Mouse (Mus musculus): ENCODE measurements at regions not wholly inside any gene's neighbourhood (a gene's known extent, or its start where the extent isn't known, plus 50 kb on each side); places are given as distances from the start of the nearest gene placed in this dataset.

DNA sequence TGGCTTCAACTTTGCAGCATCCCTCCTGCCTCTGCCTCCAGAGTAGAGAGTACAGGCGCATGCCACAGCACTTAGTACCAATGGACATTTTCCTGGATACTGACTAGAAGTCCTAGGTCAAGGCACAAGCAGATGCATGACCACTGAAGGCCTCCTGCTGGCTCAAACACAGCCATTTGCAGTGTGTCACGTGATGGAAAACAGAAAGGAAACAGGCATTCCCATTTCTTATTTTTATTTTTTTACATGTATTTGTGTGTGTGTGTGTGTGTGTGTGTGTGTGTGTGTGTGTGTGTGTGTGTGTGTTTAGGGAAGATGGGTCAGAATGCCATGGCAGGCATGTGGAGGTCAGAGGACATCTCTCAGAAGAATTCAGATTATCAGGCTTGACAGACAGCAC, 65.6 kb downstream of the Thap12 start:
- H3K36me3 ChIP-seq, result no peaks in the 10 kb centered on the region
- 90% methylated on average over 2 of the region's 2 CpGs for WGBS
- H3K27me3 ChIP-seq (ENCODE audit: insufficient read depth, poor library complexity, severe bottlenecking), result peaks cover 12% of the 10 kb centered on the region
- DNase-seq (ENCODE audit: low spot score), result no peak
- no peak overlapping the region for H3K4me3 ChIP-seq
- H3K27ac ChIP-seq, result no peak overlapping the region
- peaks cover 37% of the 10 kb centered on the region for H3K4me1 ChIP-seq
- no peaks in the 10 kb centered on the region for H3K9me3 ChIP-seq

DNA sequence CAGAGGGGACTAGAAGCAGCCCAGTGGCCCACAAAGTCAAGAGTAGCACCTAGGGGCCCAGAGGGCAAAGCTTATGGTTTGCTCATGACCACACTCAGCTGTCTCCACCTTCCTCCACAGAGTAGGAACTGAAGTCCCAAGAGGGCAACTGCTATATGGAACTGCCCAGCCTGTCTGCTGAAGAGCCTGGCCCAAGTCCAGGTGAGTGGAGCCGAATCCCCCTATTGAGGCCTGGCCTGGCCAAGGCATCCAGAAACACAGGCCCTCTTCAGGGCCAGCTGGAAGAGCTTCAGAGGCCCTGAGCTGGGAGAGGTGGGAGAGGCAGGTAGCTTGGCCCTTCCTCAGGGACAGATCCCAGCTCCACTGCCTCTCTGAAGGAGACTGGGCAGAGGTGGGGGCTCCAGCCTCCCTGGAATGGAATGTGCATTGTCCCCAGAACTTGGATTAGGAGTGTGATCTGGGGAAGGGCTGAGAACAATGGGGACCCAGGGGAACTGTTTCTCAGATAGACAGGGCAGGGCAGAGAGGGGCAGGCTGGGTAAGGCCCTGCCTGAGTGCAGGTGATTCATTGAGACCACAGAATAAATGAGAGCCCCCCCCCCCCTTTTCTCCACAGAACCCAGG, 65.7 kb upstream of the Wnt11 start:
- peaks cover 19% of the 10 kb centered on the region for H3K27me3 ChIP-seq (ENCODE audit: insufficient read depth, poor library complexity, severe bottlenecking)
- peak overlapping the region; percentile 24; the same call in 1 of the 2 replicates for H3K27ac ChIP-seq
- H3K9me3 ChIP-seq, result no peaks in the 10 kb centered on the region

DNA sequence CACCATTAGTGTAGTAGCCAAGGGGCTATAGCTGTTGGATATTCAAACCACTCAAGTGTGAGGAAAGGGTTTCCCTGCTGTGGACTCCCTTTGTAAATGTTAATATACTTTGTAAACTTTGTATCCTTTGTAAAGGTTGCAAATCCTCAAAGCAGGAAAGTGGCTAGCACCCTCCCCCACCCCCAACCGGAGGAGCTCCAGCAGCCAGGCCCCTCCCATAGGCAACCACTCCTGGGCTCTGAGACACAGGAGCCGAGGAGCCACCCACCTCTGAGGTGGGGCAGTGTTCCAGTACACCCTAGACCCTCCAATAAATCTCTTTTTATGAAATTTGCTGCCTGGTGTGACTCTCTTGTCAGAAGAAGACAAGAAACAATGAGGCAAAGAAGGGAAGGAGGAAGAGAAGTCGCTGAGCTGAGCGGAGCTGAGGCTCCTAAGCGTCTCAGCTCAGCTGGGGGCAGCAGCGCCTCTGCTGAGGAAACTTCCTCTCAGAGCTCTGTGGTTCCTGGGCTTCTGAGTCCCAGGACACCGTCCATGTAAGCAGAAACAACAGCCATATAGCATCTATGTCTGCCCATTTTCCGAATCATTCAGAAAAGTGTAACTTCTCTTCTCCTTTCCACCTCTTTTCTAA, 64.5 kb upstream of the Wnt11 start:
- no peaks in the 10 kb centered on the region for H3K36me3 ChIP-seq
- no peaks in the 10 kb centered on the region for H3K9me3 ChIP-seq
- H3K4me3 ChIP-seq, result peak overlapping the region; percentile 32
- WGBS, result 7% methylated on average over 8 of the region's 8 CpGs
- peaks cover 47% of the 10 kb centered on the region for H3K4me1 ChIP-seq
- H3K27me3 ChIP-seq (ENCODE audit: insufficient read depth, poor library complexity, severe bottlenecking), result peaks cover 19% of the 10 kb centered on the region
- DNase-seq (ENCODE audit: low spot score), result no peak
- peak overlapping the region; percentile 79 for H3K27ac ChIP-seq

More for the DNA sequence above, 65.7 kb upstream of the Wnt11 start:
- no peak for DNase-seq (ENCODE audit: low spot score)
- Histone ChIP-seq H3K4me1 (peaks cover 42% of the 10 kb centered on the region), H3K36me3 (no peaks in the 10 kb centered on the region), H3K4me3 (no peak overlapping the region)
- 71% methylated on average over 1 of the region's 1 CpGs for WGBS

DNA sequence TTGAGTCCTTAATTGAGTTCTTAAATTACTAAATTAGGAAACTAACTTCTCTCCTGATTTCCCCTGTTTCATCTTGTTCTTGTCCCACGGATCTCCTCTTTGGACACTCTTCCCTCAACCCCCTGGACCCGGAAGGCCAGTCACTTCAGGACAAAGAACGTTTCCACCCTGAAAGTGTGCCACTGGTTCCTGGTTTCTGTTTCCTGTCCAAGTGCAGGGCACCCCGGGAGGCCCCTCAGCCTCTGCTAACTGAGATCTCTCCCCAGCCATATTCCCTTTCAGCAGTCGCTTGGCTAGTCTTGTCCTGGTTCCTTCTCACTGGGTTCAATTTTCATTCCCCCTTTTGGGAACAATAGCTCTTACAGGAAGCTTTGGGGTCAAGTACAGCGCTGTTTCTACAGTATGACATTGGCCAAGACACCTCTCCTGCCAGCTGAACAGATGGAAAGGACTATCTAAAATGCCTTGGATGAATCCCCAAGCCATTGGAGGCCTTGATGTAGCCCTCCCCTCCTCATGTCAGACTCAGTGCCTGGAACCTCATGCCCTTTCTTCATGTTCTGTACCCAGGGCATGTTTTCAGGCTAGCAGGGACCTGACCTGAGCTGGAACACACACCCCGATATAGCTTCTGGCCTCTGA, 63.7 kb upstream of the Wnt11 start:
- peaks cover 47% of the 10 kb centered on the region for H3K4me1 ChIP-seq
- H3K27ac ChIP-seq, result peak overlapping the region; percentile 79
- no peaks in the 10 kb centered on the region for H3K9me3 ChIP-seq
- DNase-seq (ENCODE audit: low spot score), result no peak
- peaks cover 17% of the 10 kb centered on the region for H3K27me3 ChIP-seq (ENCODE audit: insufficient read depth, poor library complexity, severe bottlenecking)
- H3K36me3 ChIP-seq, result no peaks in the 10 kb centered on the region
- WGBS, result 46% methylated on average over 7 of the region's 7 CpGs
- no peak overlapping the region for H3K4me3 ChIP-seq

DNA sequence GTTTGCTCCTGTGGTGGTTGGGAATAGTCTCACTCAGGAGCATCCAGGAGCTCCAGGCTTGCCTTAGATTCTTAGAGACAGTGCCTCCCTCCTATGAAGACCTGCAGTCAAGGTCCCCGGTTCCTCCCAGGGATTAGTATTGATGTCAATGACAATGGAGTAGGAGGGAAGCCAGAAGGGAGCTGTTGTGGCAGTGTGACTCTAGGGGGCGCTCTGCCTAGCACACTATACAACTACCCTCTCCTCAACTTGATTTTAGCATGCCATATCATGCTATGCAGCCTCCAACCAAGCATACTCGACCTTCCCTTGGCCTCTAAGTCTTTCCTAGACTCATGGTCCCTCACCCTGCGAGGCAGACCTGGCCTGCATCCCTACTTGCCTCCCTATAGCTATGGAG, 60.3 kb upstream of the Wnt11 start:
- 43% methylated on average over 4 of the region's 4 CpGs for WGBS

DNA sequence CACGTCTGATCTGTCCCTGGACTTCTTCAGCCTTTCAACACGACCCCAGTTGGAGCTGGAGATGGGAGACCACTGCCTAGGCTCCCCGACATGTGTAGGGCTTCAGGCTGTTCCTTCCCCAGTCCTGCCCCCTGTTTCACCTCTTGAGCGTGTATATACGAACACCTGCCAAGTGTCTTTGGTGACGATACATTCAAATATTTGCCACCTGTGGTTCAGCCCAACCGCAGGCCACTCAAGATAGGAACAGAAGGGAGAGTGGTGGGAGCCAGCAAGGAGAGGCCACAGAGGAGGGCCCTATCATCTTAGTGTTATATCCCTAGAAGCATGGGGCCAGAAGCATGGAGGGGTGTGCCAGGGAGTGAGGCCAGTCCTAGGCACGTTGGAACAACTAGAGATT, 59.9 kb upstream of the Wnt11 start:
- H3K27ac ChIP-seq, result no peak overlapping the region
- no peaks in the 10 kb centered on the region for H3K9me3 ChIP-seq
- H3K4me1 ChIP-seq, result peaks cover 41% of the 10 kb centered on the region
- DNase-seq (ENCODE audit: low spot score), result no peak
- no peak overlapping the region for H3K4me3 ChIP-seq
- H3K27me3 ChIP-seq (ENCODE audit: insufficient read depth, poor library complexity, severe bottlenecking), result peaks cover 38% of the 10 kb centered on the region
- no peaks in the 10 kb centered on the region for H3K36me3 ChIP-seq
- 58% methylated on average over 8 of the region's 8 CpGs for WGBS

More for the DNA sequence above, 60.3 kb upstream of the Wnt11 start:
- no peak overlapping the region for H3K27ac ChIP-seq
- H3K36me3 ChIP-seq, result no peaks in the 10 kb centered on the region
- DNase-seq (ENCODE audit: low spot score), result no peak
- H3K27me3 ChIP-seq (ENCODE audit: insufficient read depth, poor library complexity, severe bottlenecking), result peaks cover 38% of the 10 kb centered on the region
- peaks cover 42% of the 10 kb centered on the region for H3K4me1 ChIP-seq
- no peak overlapping the region for H3K4me3 ChIP-seq
- no peaks in the 10 kb centered on the region for H3K9me3 ChIP-seq

DNA sequence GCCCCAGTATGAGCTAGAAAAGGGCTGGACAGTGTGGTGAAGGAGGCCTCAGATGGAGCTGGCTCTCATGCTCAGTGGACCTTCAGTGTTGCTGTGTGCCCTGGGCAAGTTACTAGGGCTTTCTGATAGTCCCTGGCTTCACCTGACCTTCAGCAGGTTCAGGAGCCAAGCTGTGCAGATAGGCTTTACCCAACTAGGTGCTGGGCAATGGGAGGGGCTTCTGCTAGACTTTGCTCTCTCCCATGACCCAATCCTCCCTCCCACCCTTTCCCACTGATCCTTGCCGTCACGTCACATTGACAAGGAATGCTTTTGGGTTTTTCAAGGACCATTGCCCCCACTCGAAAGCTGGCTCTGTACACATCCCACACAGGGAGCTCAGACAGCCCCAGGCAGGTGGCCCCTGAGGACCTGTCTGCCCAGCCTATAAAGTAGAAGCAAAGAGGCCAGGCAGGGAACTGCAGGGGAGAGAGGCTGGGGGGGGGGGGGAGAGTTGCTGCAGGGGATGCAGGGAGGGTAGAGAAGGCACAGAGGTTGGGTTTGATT, 57.5 kb upstream of the Wnt11 start:
- no peak overlapping the region for H3K4me3 ChIP-seq
- DNase-seq (ENCODE audit: low spot score), result no peak
- no peaks in the 10 kb centered on the region for H3K36me3 ChIP-seq
- H3K9me3 ChIP-seq, result no peaks in the 10 kb centered on the region
- 63% methylated on average over 3 of the region's 3 CpGs for WGBS
- H3K4me1 ChIP-seq, result peaks cover 26% of the 10 kb centered on the region
- peak overlapping the region; percentile 52 for H3K27ac ChIP-seq
- peaks cover 37% of the 10 kb centered on the region for H3K27me3 ChIP-seq (ENCODE audit: insufficient read depth, poor library complexity, severe bottlenecking)

DNA sequence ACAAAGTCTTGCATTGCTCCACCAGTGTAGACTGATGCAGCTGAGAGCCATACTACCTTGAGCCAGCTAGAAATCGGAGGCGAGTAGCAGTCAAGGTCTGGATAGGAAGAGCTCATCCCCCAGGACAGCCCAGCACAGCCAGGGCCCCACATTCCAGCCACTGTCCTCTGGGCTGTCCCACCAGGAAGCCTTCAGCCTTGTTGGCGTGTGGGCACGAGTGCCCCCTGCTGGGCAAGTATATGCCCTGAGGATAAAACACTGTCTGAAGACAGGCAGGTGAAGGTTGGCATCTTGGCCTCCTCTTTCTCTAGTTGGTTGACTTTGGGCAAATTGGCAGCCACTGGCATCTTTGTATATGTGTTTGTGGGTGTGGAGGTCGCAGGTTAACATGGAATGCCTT, 56.0 kb upstream of the Wnt11 start:
- WGBS, result 12% methylated on average over 5 of the region's 5 CpGs

DNA sequence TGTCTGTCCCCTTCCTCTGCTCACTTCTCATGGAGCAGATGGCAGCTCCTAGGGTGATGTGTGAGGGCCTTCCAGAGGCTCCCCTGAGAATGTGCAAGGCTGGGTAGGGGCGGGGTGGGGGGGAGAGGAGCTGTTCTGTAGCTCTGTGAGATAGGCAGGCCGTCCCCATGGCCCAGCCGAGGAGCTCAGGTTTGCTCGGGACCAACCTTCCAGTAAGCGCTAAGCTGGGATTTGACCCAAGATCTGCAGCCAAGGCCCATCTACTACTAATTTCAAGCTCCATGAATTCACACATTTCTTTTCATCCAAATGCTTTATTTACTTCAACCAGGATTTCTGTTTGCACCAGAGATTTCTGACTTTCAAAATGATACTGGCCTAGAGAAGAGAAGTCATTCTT, 51.4 kb upstream of the Wnt11 start:
- 69% methylated on average over 5 of the region's 5 CpGs for WGBS

More for the DNA sequence above, 56.0 kb upstream of the Wnt11 start:
- peaks cover 28% of the 10 kb centered on the region; the same call in 1 of the 2 replicates for H3K27me3 ChIP-seq (ENCODE audit: insufficient read depth, poor library complexity, severe bottlenecking)
- no peaks in the 10 kb centered on the region for H3K9me3 ChIP-seq
- peaks cover 32% of the 10 kb centered on the region for H3K4me1 ChIP-seq
- H3K36me3 ChIP-seq, result no peaks in the 10 kb centered on the region
- DNase-seq (ENCODE audit: low spot score), result peak; percentile 87
- no peak overlapping the region for H3K4me3 ChIP-seq
- no peak overlapping the region for H3K27ac ChIP-seq

DNA sequence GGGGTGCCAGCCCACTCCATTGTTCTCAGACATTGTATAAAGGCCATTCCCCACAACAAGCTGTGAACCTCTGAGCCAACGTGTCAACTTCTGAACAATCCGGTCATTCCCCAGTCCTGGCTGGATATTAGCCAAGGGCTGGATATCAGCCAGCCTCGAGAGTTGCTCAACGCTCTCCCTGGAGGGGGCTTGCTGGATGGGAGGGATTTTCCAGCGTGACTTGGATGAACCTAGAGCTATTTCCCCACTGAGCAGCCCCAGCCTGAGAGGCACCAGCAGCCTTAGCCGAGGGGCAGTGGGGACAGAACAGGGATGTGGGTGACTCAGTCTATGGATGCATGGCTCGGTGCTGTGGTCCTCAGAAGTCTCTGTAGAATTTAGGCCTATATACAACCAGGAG, 51.0 kb upstream of the Wnt11 start:
- Histone ChIP-seq H3K4me3 (no peak overlapping the region), H3K27me3 (ENCODE audit: insufficient read depth, poor library complexity, severe bottlenecking) (peaks cover 23% of the 10 kb centered on the region; the same call in 1 of the 2 replicates), H3K36me3 (no peaks in the 10 kb centered on the region), H3K4me1 (peaks cover 45% of the 10 kb centered on the region), H3K9me3 (no peaks in the 10 kb centered on the region), H3K27ac (peak overlapping the region; percentile 75)
- no peak for DNase-seq (ENCODE audit: low spot score)
- WGBS, result 26% methylated on average over 7 of the region's 7 CpGs

More for the DNA sequence above, 51.4 kb upstream of the Wnt11 start:
- H3K27ac ChIP-seq, result peak overlapping the region; percentile 75
- peaks cover 45% of the 10 kb centered on the region for H3K4me1 ChIP-seq
- H3K27me3 ChIP-seq (ENCODE audit: insufficient read depth, poor library complexity, severe bottlenecking), result peaks cover 22% of the 10 kb centered on the region; the same call in 1 of the 2 replicates
- no peaks in the 10 kb centered on the region for H3K9me3 ChIP-seq
- no peak overlapping the region for H3K4me3 ChIP-seq
- H3K36me3 ChIP-seq, result no peaks in the 10 kb centered on the region
- DNase-seq (ENCODE audit: low spot score), result no peak

DNA sequence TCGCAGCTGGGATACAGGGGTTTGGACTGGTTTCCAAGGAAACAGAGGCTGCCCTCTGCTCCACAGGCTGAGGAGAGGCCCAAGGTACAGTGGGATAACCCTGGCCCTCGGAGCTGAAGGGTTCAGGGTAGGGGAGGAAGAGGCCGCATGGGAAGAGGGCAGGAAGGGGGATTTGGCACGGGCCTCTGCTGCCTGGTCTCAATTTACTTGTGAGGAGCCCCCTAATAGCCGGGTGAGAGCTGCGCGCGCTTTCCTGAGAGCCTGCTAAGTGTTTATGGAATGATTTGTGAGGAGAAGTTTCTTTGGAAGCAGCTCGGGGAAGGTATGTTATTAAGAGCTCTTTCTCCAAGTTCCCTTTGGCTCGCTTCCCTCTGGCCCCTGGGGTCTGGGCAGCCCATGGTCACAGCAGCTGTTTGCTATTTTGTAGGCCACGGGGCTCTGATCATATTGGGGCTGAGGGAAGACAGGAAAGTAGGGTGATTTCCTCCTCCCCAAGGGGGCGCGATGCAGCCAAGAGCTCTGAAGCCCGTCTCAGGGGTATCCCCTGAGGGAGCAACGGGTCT, 50.5 kb upstream of the Wnt11 start:
- peaks cover 49% of the 10 kb centered on the region for H3K4me1 ChIP-seq
- no peak for DNase-seq (ENCODE audit: low spot score)
- no peak overlapping the region for H3K4me3 ChIP-seq
- 59% methylated on average over 15 of the region's 15 CpGs for whole genome bisulfite sequencing
- H3K27ac ChIP-seq, result peak overlapping the region; percentile 75
- H3K36me3 ChIP-seq, result no peaks in the 10 kb centered on the region
- peaks cover 26% of the 10 kb centered on the region; the same call in 1 of the 2 replicates for H3K27me3 ChIP-seq (ENCODE audit: insufficient read depth, poor library complexity, severe bottlenecking)
- H3K9me3 ChIP-seq, result no peaks in the 10 kb centered on the region
